Mouse (Mus musculus): ENCODE measurements around the gene Rcan1.

- no peak for TF ChIP-seq CTCF (IDR thresholded peaks at IDR 0.05; ENCODE audit: borderline replicate concordance, insufficient read depth, low read depth, low read length)
- no peak for TF ChIP-seq POLR2A (IDR thresholded peaks at IDR 0.05; ENCODE audit: borderline replicate concordance, insufficient read depth, low read length)
Observed at GRCm38 (mm10) chr16:92464390-92464972, 6.2 kb downstream of the Rcan1 start.
